Mouse (Mus musculus): ENCODE measurements at regions not wholly inside any gene's neighbourhood (a gene's known extent, or its start where the extent isn't known, plus 50 kb on each side); places are given as distances from the start of the nearest gene placed in this dataset.

DNA sequence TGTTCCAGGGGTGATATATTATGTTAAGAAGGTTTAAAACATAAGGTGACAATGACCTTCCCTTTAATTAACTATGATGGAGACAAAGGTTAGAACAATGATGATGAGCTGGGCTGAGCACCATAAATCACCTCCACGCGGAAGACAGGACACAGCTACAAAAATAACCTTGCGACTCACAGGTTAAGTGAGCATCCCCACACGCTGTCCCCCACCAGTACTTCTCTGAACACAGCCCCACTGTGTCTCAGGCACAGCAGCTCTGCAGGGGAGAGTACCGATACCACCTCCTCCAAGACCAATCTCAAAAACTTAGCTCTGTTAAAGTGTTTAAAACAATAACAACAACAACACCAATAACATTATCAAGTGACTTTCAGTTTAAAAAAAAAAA is 307.7 kb upstream of the Adamts16 start:
- no peak overlapping the region for H3K4me2 ChIP-seq (replicated peaks; ENCODE audit: low read depth, low read length)
- peaks cover 7% of the 10 kb centered on the region; the same call in 1 of the 2 replicates for H3K4me1 ChIP-seq (ENCODE audit: insufficient read depth, low read length)
- no peaks in the 10 kb centered on the region for H3K36me3 ChIP-seq (ENCODE audit: insufficient read depth, low read length)
- WGBS: 17% methylated on average over 5 of the region's 5 CpGs
- no peaks in the 10 kb centered on the region for H3K9me3 ChIP-seq (ENCODE audit: low read length)
- no peak overlapping the region for H3K9ac ChIP-seq (replicated peaks; ENCODE audit: low read length)
- H3K27me3 ChIP-seq (ENCODE audit: insufficient read depth, low read length): peaks cover 13% of the 10 kb centered on the region
- ATAC-seq (ENCODE audit: low FRiP score, low TSS enrichment): peak; percentile 37; the same call in 1 of the 2 replicates
- H3K4me3 ChIP-seq (ENCODE audit: low read length): no peak overlapping the region
- no peak overlapping the region for H3K27ac ChIP-seq (ENCODE audit: low read length)

DNA sequence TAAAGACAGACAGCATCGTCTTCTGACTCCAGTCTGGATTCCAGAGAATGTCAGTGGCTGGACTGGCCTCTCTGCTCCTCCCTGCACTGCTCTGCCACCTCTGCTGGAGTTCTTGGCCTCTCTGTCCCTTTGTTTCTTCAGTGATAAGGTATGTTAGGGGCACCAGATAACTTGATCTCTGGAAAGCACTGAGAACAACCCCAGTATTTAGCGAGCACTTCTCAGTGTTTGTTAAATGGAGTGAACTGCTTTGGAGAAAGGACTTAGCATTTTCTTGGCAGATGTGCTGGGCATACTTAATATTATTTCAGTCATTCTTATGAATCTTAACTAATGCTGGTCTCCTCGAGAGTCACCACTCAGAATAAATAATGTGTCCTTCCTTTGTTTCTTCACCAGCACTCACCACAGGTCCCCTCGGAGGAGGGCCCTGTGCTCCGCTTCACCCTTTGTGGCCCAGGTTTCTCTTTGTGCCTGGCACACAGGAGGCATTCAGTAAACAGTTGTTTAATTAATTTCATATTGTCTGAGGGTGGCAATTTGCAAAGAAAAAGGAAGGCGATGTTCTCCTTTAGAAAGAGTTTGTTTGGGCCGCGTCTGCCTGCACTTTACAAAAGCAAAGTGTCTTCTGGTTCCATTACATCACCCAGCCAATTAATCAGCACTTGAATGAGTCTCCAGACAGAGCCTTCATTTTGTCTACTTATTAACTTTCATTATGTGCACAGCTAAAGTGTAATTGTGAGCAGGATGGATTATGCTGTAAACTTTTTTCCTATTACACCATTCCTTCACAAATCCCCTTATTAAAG is 307.1 kb upstream of the Adamts16 start:
- ATAC-seq (ENCODE audit: low FRiP score, low TSS enrichment): peak; percentile 47; the same call in 1 of the 2 replicates
- H3K27ac ChIP-seq (ENCODE audit: low read length): no peak overlapping the region
- 29% methylated on average over 8 of the region's 8 CpGs for WGBS

DNA sequence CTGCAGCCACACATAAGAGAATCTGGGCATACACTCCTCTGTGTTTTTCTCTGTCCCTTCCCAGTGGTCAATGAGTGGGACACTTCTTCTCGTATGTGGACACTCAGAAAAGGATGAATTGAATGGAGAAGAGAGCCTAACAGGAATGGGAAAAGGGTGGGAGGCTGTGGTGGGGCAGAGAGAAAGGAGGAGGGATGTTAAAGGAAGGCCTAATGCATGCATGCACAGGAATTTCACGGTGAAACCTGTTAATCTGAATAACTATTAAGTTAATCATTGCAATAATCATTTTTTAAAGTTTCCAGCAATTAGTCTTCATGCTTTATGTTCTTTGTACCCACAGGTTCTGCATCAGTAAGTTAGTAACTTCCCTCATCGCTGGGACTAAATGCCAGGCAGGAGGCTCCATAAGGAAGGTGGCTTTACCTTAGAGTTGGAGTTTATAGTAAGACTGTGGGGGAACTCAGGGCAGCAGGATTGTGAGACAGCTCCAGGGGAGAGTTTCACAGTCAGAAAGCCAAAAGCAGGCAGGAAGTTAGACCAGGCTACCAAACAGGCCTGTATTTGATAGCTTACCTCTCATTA is 305.3 kb upstream of the Adamts16 start:
- peak; percentile 76 for ATAC-seq (ENCODE audit: low FRiP score, low TSS enrichment)
- 44% methylated on average over 3 of the region's 3 CpGs for WGBS

More for the DNA sequence above, 307.1 kb upstream of the Adamts16 start:
- Histone ChIP-seq H3K4me2 (replicated peaks; ENCODE audit: low read depth, low read length) (no peak overlapping the region), H3K9ac (replicated peaks; ENCODE audit: low read length) (no peak overlapping the region), H3K4me1 (ENCODE audit: insufficient read depth, low read length) (peaks cover 7% of the 10 kb centered on the region; the same call in 1 of the 2 replicates), H3K27me3 (ENCODE audit: insufficient read depth, low read length) (peaks cover 13% of the 10 kb centered on the region), H3K9me3 (ENCODE audit: low read length) (no peaks in the 10 kb centered on the region), H3K4me3 (ENCODE audit: low read length) (no peak overlapping the region), H3K36me3 (ENCODE audit: insufficient read depth, low read length) (no peaks in the 10 kb centered on the region)

DNA sequence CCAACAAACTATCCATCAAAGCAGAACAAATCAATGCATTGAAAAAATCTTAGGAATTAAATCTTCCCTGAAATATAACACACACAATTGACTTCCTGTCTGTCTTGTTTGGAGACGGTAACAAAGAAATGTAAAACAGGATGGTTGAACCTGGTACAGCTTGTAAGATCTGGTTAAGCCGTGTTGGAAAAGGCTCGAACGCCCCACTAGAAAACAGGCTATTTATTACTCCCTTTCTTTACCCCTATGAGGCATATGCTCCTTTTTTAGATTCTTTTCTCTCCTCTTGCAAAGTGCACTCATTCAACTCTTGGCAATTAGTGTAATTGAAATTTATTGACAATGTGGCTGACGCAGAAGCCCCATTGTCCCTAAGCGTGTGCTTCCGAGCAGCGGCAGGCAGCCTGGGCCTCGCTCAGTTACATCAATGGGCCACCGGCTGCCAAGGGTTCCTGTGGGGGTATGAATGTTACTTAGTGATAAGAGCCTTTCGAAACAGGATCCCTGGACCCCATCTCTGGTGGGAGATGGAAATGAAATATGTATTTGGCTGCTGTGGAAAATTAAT is 297.2 kb upstream of the Adamts16 start:
- Histone ChIP-seq H3K4me3 (ENCODE audit: low read length) (no peak overlapping the region), H3K36me3 (ENCODE audit: insufficient read depth, low read length) (no peaks in the 10 kb centered on the region), H3K9me3 (ENCODE audit: low read length) (no peaks in the 10 kb centered on the region), H3K4me1 (ENCODE audit: insufficient read depth, low read length) (no peaks in the 10 kb centered on the region), H3K27ac (ENCODE audit: low read length) (no peak overlapping the region), H3K4me2 (replicated peaks; ENCODE audit: low read depth, low read length) (no peak overlapping the region), H3K9ac (replicated peaks; ENCODE audit: low read length) (no peak overlapping the region), H3K27me3 (ENCODE audit: insufficient read depth, low read length) (no peaks in the 10 kb centered on the region; the same call in 1 of the 2 replicates)
- ATAC-seq (ENCODE audit: low FRiP score, low TSS enrichment): no peak
- 81% methylated on average over 11 of the region's 11 CpGs for WGBS

More for the DNA sequence above, 305.3 kb upstream of the Adamts16 start:
- peak overlapping the region; percentile 4; the same call in 1 of the 2 replicates for H3K27ac ChIP-seq (ENCODE audit: low read length)
- H3K4me2 ChIP-seq (replicated peaks; ENCODE audit: low read depth, low read length): no peak overlapping the region
- peaks cover 7% of the 10 kb centered on the region; the same call in 1 of the 2 replicates for H3K4me1 ChIP-seq (ENCODE audit: insufficient read depth, low read length)
- H3K9me3 ChIP-seq (ENCODE audit: low read length): no peaks in the 10 kb centered on the region
- no peak overlapping the region for H3K9ac ChIP-seq (replicated peaks; ENCODE audit: low read length)
- H3K27me3 ChIP-seq (ENCODE audit: insufficient read depth, low read length): peaks cover 7% of the 10 kb centered on the region
- no peak overlapping the region for H3K4me3 ChIP-seq (ENCODE audit: low read length)
- H3K36me3 ChIP-seq (ENCODE audit: insufficient read depth, low read length): no peaks in the 10 kb centered on the region

DNA sequence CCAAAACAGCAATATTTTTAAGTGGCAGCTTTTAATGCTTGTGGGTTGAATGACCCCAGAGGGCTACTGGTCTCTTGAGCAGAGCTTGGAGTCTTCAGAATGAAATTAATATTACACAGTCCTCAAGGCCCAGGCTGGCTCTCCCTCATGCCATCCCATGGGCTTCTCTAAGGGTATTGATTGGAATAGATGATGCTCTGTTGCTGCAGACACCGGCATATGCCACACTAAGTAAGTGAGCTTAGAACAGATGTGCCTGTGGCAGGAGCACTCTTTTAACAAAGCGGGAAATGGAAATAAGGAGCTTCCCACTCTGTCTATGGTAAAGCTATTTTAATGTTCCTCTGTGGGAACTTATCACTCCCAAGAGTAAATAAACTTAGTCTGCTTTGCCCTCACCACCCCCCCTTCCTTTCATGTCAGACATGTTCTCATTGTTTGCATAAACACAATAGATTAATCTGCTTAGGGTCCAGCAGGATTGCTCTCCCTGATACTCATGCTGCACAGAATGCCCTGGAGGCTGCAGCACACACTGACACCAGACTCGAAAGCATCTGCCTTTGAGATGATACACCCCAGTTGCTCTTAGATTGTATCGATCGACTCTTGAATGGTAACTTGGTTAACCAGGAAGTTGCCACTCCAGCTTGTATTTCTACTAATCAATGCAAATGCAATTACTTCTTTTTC is 294.5 kb upstream of the Adamts16 start:
- Histone ChIP-seq H3K4me2 (replicated peaks; ENCODE audit: low read depth, low read length) (no peak overlapping the region), H3K27me3 (ENCODE audit: insufficient read depth, low read length) (no peaks in the 10 kb centered on the region), H3K4me1 (ENCODE audit: insufficient read depth, low read length) (no peaks in the 10 kb centered on the region), H3K36me3 (ENCODE audit: insufficient read depth, low read length) (no peaks in the 10 kb centered on the region), H3K27ac (ENCODE audit: low read length) (no peak overlapping the region), H3K9ac (replicated peaks; ENCODE audit: low read length) (no peak overlapping the region), H3K9me3 (ENCODE audit: low read length) (no peaks in the 10 kb centered on the region), H3K4me3 (ENCODE audit: low read length) (no peak overlapping the region)
- no peak for ATAC-seq (ENCODE audit: low FRiP score, low TSS enrichment)
- WGBS: 83% methylated on average over 5 of the region's 5 CpGs

DNA sequence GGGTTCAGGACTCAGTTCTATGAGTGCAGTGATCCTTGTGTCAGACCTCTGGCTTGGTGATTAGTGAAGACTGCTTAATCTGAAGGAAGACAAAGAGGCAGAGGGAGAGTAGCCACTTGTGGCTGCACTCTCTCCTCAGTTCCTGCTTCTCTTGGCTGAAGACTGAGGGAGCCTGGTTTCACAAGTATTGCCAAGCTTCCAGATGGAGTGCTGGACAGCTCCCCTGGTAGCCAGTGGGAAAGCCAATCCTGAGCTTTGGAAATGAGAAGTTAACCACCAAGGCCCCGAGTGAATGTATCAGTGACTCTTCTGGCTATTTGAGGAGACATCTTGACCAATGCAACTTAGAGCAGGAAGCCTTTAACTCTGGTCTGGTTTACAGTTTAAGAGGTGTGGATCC is 279.9 kb upstream of the Adamts16 start:
- Histone ChIP-seq H3K4me2 (replicated peaks; ENCODE audit: low read depth, low read length) (no peak overlapping the region), H3K27me3 (ENCODE audit: insufficient read depth, low read length) (no peaks in the 10 kb centered on the region), H3K36me3 (ENCODE audit: insufficient read depth, low read length) (no peaks in the 10 kb centered on the region), H3K9me3 (ENCODE audit: low read length) (no peaks in the 10 kb centered on the region), H3K9ac (replicated peaks; ENCODE audit: low read length) (no peak overlapping the region), H3K27ac (ENCODE audit: low read length) (no peak overlapping the region), H3K4me3 (ENCODE audit: low read length) (no peak overlapping the region), H3K4me1 (ENCODE audit: insufficient read depth, low read length) (no peaks in the 10 kb centered on the region)
- WGBS: 0% methylated on average over 1 of the region's 1 CpGs
- no peak for ATAC-seq (ENCODE audit: low FRiP score, low TSS enrichment)

DNA sequence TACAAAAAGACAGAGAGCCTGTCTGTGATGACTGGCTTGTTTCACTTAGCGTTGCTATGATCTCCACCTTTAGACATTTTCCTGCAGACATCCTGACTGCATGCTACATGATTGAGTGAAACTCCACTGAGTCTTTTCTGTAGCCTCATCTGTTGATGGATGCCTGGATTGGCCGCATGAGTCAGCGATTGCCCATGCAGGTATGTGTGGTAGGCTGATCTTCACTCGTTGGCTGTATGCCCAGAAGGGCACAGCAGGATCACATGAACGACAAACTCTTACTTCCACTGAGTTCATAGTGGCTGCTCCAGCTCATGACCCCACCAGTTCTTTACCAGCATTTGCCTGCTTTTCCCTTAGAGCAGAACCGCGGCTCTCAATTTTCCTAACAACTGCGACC is 266.6 kb upstream of the Adamts16 start:
- no peaks in the 10 kb centered on the region for H3K36me3 ChIP-seq (ENCODE audit: insufficient read depth, low read length)
- no peak overlapping the region for H3K4me2 ChIP-seq (replicated peaks; ENCODE audit: low read depth, low read length)
- WGBS: 76% methylated on average over 8 of the region's 8 CpGs
- H3K4me1 ChIP-seq (ENCODE audit: insufficient read depth, low read length): peaks cover 8% of the 10 kb centered on the region
- H3K9me3 ChIP-seq (ENCODE audit: low read length): no peaks in the 10 kb centered on the region
- no peak overlapping the region for H3K27ac ChIP-seq (ENCODE audit: low read length)
- no peak overlapping the region for H3K4me3 ChIP-seq (ENCODE audit: low read length)
- H3K27me3 ChIP-seq (ENCODE audit: insufficient read depth, low read length): peaks cover 23% of the 10 kb centered on the region
- no peak overlapping the region for H3K9ac ChIP-seq (replicated peaks; ENCODE audit: low read length)
- no peak for ATAC-seq (ENCODE audit: low FRiP score, low TSS enrichment)

DNA sequence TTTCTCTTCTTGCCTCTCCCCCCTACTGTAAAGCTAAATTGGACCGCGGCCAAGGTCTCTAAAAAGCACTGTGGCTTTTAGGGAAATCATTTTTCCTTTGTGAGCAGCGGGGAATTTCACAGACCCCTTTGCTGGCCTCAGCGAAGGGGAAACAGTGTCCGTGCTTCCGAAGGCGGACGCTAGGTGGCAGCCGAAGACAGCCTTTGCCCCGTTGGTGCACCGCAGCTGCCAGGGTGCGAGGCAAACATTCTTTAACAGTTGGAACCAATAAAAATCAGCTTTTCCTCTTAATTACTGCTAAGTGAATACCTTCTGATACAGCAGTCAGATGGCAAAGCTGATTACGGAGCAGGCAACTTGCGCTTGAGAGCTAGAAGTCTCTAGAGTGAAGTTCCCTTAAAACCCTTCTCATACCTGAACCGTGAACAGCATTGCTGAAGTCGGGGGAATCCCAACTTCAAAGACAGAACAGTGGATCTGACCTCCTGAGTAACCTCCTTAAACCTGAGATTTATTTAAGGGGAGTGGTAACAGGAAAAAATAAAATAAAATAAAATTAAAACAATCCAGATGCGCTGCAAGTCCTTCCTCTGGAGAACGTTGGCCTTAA is 263.7 kb upstream of the Adamts16 start:
- Histone ChIP-seq H3K9ac (replicated peaks; ENCODE audit: low read length) (peak overlapping the region; percentile 9), H3K27ac (ENCODE audit: low read length) (no peak overlapping the region), H3K4me3 (ENCODE audit: low read length) (peak overlapping the region; percentile 39), H3K9me3 (ENCODE audit: low read length) (no peaks in the 10 kb centered on the region), H3K27me3 (ENCODE audit: insufficient read depth, low read length) (peaks cover 29% of the 10 kb centered on the region), H3K4me2 (replicated peaks; ENCODE audit: low read depth, low read length) (peak overlapping the region; percentile 58), H3K4me1 (ENCODE audit: insufficient read depth, low read length) (peaks cover 8% of the 10 kb centered on the region), H3K36me3 (ENCODE audit: insufficient read depth, low read length) (no peaks in the 10 kb centered on the region)
- 10% methylated on average over 18 of the region's 18 CpGs for WGBS
- ATAC-seq (ENCODE audit: low FRiP score, low TSS enrichment): peak; percentile 76; the same call in 1 of the 2 replicates

DNA sequence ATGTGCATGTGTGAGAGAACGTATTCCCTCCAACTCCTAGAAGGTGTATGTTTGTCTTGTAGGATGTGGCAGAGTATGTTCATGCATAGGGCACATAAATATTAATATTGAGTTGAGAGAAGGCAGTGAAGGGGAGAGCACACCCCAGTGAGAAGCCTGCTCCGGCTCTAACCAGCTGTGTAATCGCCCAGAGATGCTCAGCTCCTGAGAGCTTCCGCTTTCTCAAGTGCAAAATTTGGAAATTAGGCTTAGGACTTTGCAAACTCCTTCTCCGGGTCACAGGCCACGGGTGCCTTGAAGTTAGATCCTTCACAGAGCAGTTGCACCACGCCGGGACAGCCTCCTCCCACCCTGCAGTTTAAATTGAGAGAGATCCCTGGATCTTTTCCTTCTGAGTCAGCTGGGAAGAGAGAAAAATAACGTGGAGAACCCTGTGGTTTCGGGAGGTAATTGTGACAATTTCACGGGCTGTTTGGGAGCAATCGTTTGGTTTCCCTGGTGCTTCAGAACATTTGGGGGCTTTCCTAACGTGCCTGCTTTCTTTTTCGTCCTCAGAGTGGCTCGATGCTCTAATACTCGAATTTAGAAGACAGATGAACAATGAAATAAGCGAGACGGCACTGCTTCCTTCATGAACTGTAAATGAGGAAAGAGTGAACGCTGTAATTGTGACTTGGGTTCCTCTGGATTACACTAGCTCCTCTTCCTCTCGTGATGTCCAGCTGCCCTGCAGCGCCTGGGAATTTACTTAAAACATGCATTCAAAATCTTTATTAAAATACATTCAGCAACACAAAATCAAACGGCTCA is 263.0 kb upstream of the Adamts16 start:
- WGBS: 17% methylated on average over 22 of the region's 22 CpGs

More for the DNA sequence above, 263.0 kb upstream of the Adamts16 start:
- Histone ChIP-seq H3K9ac (replicated peaks; ENCODE audit: low read length) (peak overlapping the region; percentile 9), H3K4me3 (ENCODE audit: low read length) (peak overlapping the region; percentile 39), H3K9me3 (ENCODE audit: low read length) (no peaks in the 10 kb centered on the region), H3K36me3 (ENCODE audit: insufficient read depth, low read length) (no peaks in the 10 kb centered on the region), H3K4me1 (ENCODE audit: insufficient read depth, low read length) (peaks cover 8% of the 10 kb centered on the region), H3K27ac (ENCODE audit: low read length) (no peak overlapping the region), H3K27me3 (ENCODE audit: insufficient read depth, low read length) (peaks cover 29% of the 10 kb centered on the region), H3K4me2 (replicated peaks; ENCODE audit: low read depth, low read length) (peak overlapping the region; percentile 58)
- ATAC-seq (ENCODE audit: low FRiP score, low TSS enrichment): no peak; the same call in 1 of the 2 replicates

Measured in kidney, embryonic 16.5 days (tissue).